Mouse (Mus musculus): Measurements from ENCODE around the gene Tmbim1. TPM values are rescaled to one million over a fixed set of nuclear protein-coding genes. Genes with fewer than 3 reads are reported as not detected.
"Not testable (repeated sequence)": the region's sequence is repeated elsewhere in the genome, so short reads cannot be mapped to it uniquely, and the experiment has no call there.

Gene Tmbim1
- polyA plus RNA-seq, 1 experiment from 2014 or later, result 149 TPM

DNA sequence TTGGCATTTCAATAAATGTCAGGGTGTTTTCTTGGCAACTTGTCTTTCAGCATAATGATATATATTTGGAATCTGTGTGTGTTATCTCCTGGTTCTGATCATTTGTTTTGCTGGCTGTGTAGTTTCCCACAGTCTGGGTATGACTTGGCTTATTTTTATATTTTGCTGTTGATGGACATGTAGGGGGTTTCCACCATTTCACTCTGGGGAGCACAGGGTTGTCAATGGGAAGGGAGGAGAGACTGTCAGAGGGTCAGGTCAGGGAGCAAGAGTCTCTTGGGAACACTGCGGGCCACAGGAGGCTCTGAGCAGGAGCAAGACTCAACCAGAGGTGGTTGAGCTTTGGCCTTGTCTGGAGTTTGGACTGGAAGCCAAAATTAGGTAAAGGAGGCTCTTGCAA, 36.9 kb upstream of the Tmbim1 start:
- H3K4me1 ChIP-seq (ENCODE audit: insufficient read depth, low read depth, low read length), result no peaks in the 10 kb centered on the region
- no peak overlapping the region for H3K4me3 ChIP-seq (ENCODE audit: low read depth, low read length)
- H3K27ac ChIP-seq (ENCODE audit: low read length), result no peak overlapping the region
- no peak for DNase-seq (ENCODE audit: low spot score)
- TF ChIP-seq CTCF (IDR thresholded peaks at IDR 0.05) (no peak), EP300 (IDR thresholded peaks at IDR 0.05) (no peak)
- 88% methylated on average over 1 of the region's 1 CpGs for WGBS
- H3K27me3 ChIP-seq (replicated peaks; ENCODE audit: insufficient read depth, low read length), result no peaks in the 10 kb centered on the region
- no peaks in the 10 kb centered on the region for H3K9me3 ChIP-seq (ENCODE audit: low read length)
- no peak for ATAC-seq
- H3K9ac ChIP-seq (replicated peaks; ENCODE audit: low read depth), result no peak overlapping the region
- H3K36me3 ChIP-seq (ENCODE audit: insufficient read depth, low read length), result no peaks in the 10 kb centered on the region
- H3K4me2 ChIP-seq (replicated peaks; ENCODE audit: low read depth, low read length), result no peak overlapping the region

DNA sequence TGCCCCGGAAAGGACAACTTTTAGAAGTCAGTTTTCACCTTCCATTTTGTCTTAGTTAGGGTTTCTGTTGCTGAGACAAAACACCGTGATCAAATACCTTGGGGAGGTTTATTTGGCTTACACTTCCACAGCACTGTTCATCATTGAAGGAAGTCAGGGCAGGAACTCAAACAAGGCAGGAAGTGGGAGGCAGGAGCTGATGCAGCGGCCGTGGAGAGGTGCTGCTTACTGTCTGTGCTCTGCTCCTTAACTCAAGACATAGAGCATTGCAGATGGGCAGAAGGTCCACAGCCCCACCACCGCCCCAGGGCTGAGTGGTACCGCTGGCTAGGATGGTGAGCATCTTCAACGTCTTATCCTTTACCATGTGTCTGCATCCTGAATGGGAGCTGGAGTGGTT, 36.5 kb upstream of the Tmbim1 start:
- no peaks in the 10 kb centered on the region for H3K27me3 ChIP-seq (replicated peaks; ENCODE audit: insufficient read depth, low read length)
- no peaks in the 10 kb centered on the region for H3K4me1 ChIP-seq (ENCODE audit: insufficient read depth, low read depth, low read length)
- H3K36me3 ChIP-seq (ENCODE audit: insufficient read depth, low read length), result no peaks in the 10 kb centered on the region
- H3K9ac ChIP-seq (replicated peaks; ENCODE audit: low read depth), result no peak overlapping the region
- H3K4me2 ChIP-seq (replicated peaks; ENCODE audit: low read depth, low read length), result no peak overlapping the region
- no peak for TF ChIP-seq CTCF (IDR thresholded peaks at IDR 0.05)
- TF ChIP-seq EP300 (IDR thresholded peaks at IDR 0.05), result no peak
- no peak overlapping the region for H3K27ac ChIP-seq (ENCODE audit: low read length)
- DNase-seq (ENCODE audit: low spot score) (no peak), ATAC-seq (no peak)
- 76% methylated on average over 7 of the region's 7 CpGs for WGBS
- H3K4me3 ChIP-seq (ENCODE audit: low read depth, low read length), result no peak overlapping the region
- H3K9me3 ChIP-seq (ENCODE audit: low read length), result no peaks in the 10 kb centered on the region

DNA sequence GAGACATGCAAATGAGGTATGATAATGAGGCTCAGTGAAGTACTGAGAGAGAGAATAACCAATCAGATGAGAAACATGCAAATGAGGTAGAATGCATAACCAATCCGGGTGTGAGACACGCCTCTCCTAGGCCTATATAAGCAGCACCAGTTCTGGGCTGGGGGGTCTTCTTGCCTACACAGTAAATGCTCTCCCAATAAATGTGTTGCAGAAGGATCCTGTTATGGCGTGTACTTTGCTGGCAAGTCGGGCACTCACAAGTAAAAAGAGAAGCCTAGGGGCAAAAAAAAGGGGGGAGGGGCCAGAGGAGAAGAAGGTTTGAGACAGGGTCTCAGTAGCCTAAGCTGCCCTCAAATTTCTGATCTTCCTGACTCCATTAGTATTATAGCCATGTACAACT, 35.6 kb upstream of the Tmbim1 start:
- ATAC-seq; H3K4me3 ChIP-seq (ENCODE audit: low read depth, low read length); H3K4me1 ChIP-seq (ENCODE audit: insufficient read depth, low read depth, low read length); DNase-seq (ENCODE audit: low spot score); H3K27me3 ChIP-seq (replicated peaks; ENCODE audit: insufficient read depth, low read length); H3K4me2 ChIP-seq (replicated peaks; ENCODE audit: low read depth, low read length); H3K9me3 ChIP-seq (ENCODE audit: low read length); H3K27ac ChIP-seq (ENCODE audit: low read length); H3K9ac ChIP-seq (replicated peaks; ENCODE audit: low read depth); H3K36me3 ChIP-seq (ENCODE audit: insufficient read depth, low read length): not testable (repeated sequence)
- WGBS, result 97% methylated on average over 4 of the region's 4 CpGs

DNA sequence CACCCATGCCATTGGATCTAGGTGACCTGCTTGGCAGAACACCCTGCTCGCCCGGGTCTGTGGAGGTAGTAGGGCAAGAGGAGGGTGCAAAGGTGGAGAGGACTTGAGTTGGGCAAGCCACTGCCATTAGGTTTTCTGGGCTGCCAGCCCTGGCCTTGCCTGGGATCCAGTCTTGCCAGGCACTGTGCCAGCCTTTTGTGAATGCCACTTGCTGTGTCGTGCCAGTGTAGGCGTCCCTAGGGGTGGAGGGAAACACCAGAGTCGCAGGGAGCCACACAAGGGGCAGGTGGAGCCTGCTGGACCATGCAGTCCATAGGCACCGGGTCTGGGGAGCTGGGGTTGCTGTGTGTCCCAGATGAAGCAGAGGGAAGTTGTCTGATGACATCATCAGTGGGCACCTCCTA, 34.9 kb upstream of the Tmbim1 start:
- H3K9me3 ChIP-seq (ENCODE audit: low read length), result no peaks in the 10 kb centered on the region
- WGBS, result 79% methylated on average over 6 of the region's 6 CpGs
- ATAC-seq (0 out of 2 replicates have a peak, but pooled peaks have one; percentile 12), DNase-seq (ENCODE audit: low spot score) (no peak)
- no peak overlapping the region for H3K27ac ChIP-seq (ENCODE audit: low read length)
- TF ChIP-seq EP300 (IDR thresholded peaks at IDR 0.05) (no peak), CTCF (IDR thresholded peaks at IDR 0.05) (no peak)
- H3K27me3 ChIP-seq (replicated peaks; ENCODE audit: insufficient read depth, low read length), result no peaks in the 10 kb centered on the region
- H3K4me1 ChIP-seq (ENCODE audit: insufficient read depth, low read depth, low read length), result no peaks in the 10 kb centered on the region
- no peaks in the 10 kb centered on the region for H3K36me3 ChIP-seq (ENCODE audit: insufficient read depth, low read length)
- no peak overlapping the region for H3K4me3 ChIP-seq (ENCODE audit: low read depth, low read length)
- H3K4me2 ChIP-seq (replicated peaks; ENCODE audit: low read depth, low read length), result no peak overlapping the region
- H3K9ac ChIP-seq (replicated peaks; ENCODE audit: low read depth), result no peak overlapping the region

DNA sequence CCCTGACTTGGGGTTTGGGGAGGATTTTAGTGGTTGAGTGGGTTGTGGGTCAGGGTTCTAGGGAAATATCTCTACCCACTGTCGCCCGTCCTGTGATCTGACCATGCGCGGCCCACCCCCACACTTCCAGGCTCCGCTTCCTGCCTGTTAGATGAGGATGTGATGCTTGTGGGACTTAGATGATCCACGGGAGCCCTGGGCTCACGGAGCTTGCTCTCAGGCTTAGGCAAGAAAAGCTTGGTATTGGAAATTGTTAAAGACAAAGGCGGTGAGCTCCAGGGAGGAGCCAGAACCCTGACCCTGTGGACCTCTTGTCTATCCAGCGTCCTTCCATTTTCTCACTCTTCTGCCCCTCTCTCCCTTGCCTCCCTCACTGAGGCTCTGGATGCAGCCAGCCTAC, 34.5 kb upstream of the Tmbim1 start:
- no peak overlapping the region for H3K9ac ChIP-seq (replicated peaks; ENCODE audit: low read depth)
- H3K4me2 ChIP-seq (replicated peaks; ENCODE audit: low read depth, low read length), result no peak overlapping the region
- no peaks in the 10 kb centered on the region for H3K27me3 ChIP-seq (replicated peaks; ENCODE audit: insufficient read depth, low read length)
- TF ChIP-seq EP300 (IDR thresholded peaks at IDR 0.05), result no peak
- no peaks in the 10 kb centered on the region for H3K36me3 ChIP-seq (ENCODE audit: insufficient read depth, low read length)
- H3K9me3 ChIP-seq (ENCODE audit: low read length), result no peaks in the 10 kb centered on the region
- no peak for ATAC-seq
- H3K27ac ChIP-seq (ENCODE audit: low read length), result no peak overlapping the region
- DNase-seq (ENCODE audit: low spot score), result no peak
- no peaks in the 10 kb centered on the region for H3K4me1 ChIP-seq (ENCODE audit: insufficient read depth, low read depth, low read length)
- 82% methylated on average over 9 of the region's 9 CpGs for WGBS
- no peak overlapping the region for H3K4me3 ChIP-seq (ENCODE audit: low read depth, low read length)

DNA sequence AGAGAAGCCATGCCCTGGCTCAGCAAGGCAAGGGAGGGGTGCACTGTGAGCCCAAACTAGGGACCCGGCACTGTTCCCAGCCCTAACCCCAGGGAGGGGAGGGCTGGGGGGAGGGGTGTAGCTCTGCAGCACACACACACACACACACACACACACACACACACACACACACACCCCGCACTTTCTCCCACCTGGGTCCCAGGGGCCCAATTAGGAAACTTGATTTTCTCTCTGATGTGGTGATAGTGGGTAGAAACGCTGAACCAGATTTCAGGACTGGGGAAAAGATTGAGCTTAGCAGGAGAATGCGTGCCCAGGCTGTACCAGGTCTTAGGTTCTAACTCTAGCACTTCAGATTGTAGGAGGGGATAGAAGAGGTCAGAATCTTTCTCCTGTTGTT, 33.2 kb upstream of the Tmbim1 start:
- no peak for TF ChIP-seq CTCF (IDR thresholded peaks at IDR 0.05)
- TF ChIP-seq EP300 (IDR thresholded peaks at IDR 0.05), result no peak
- Histone ChIP-seq H3K9ac (replicated peaks; ENCODE audit: low read depth) (no peak overlapping the region), H3K27me3 (replicated peaks; ENCODE audit: insufficient read depth, low read length) (no peaks in the 10 kb centered on the region), H3K27ac (ENCODE audit: low read length) (no peak overlapping the region), H3K36me3 (ENCODE audit: insufficient read depth, low read length) (no peaks in the 10 kb centered on the region), H3K4me2 (replicated peaks; ENCODE audit: low read depth, low read length) (no peak overlapping the region), H3K9me3 (ENCODE audit: low read length) (no peaks in the 10 kb centered on the region), H3K4me1 (ENCODE audit: insufficient read depth, low read depth, low read length) (no peaks in the 10 kb centered on the region), H3K4me3 (ENCODE audit: low read depth, low read length) (no peak overlapping the region)
- no peak for DNase-seq (ENCODE audit: low spot score)
- WGBS, result 78% methylated on average over 4 of the region's 4 CpGs
- no peak for ATAC-seq

DNA sequence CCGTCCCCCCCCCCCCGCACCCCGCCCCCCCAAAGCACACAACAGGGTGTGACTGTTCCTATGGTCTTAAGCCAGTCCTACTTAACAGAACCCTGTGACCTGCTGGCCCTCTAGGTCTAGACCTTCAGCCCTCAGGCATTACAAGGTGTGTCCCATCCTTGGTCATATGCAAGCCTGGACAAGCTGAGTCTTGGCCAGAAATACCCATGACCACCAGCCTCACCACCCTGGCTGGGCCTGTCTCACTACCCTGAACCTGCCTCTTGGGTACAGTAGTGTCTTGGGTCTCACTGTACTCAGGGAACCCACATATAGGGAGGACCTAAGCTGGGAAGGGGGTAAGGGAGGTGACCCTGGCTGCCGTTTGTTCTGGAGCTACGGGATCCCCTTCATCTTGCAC, 32.6 kb upstream of the Tmbim1 start:
- no peaks in the 10 kb centered on the region for H3K36me3 ChIP-seq (ENCODE audit: insufficient read depth, low read length)
- TF ChIP-seq CTCF (IDR thresholded peaks at IDR 0.05) (no peak), EP300 (IDR thresholded peaks at IDR 0.05) (no peak)
- 79% methylated on average over 5 of the region's 5 CpGs for WGBS
- no peaks in the 10 kb centered on the region for H3K9me3 ChIP-seq (ENCODE audit: low read length)
- H3K4me1 ChIP-seq (ENCODE audit: insufficient read depth, low read depth, low read length), result peaks cover 4% of the 10 kb centered on the region; the same call in 1 of the 2 replicates
- H3K4me2 ChIP-seq (replicated peaks; ENCODE audit: low read depth, low read length), result no peak overlapping the region
- no peak overlapping the region for H3K4me3 ChIP-seq (ENCODE audit: low read depth, low read length)
- no peak for DNase-seq (ENCODE audit: low spot score)
- H3K27me3 ChIP-seq (replicated peaks; ENCODE audit: insufficient read depth, low read length), result no peaks in the 10 kb centered on the region
- no peak; the same call in 1 of the 2 replicates for ATAC-seq
- no peak overlapping the region for H3K9ac ChIP-seq (replicated peaks; ENCODE audit: low read depth)
- no peak overlapping the region for H3K27ac ChIP-seq (ENCODE audit: low read length)
